Mouse (Mus musculus) intestine, embryonic 14.5 days (tissue): ENCODE data around the gene Plxdc2. TPM values are rescaled to one million over a fixed set of nuclear protein-coding genes. Genes with fewer than 3 reads are reported as not detected.

Experiments
- ATAC-seq: fragments of 200-750 bp; cut with Nextera tagmentation; replicated peaks from 2 replicates; pipeline ENCODE4 v1.8.0; 2017; ENCODE audit warnings: low read depth, moderate number of reproducible peaks, moderate TSS enrichment, moderate library complexity; ENCODE audit not compliant: low FRiP score, low TSS enrichment
- DNase-seq: peaks from one replicate; pipeline ENCODE4 v3.0.0-alpha.2; 2018; ENCODE audit warnings: low spot score
- H3K27ac ChIP-seq: fragments of 300-500 bp; sonication (generic); 2 replicates; pipeline ENCODE4 v1.5.1; 2014; ENCODE audit warnings: low read depth, mild to moderate bottlenecking, control low read depth
- H3K27me3 ChIP-seq: fragments of 300-500 bp; sonication (generic); replicated peaks from 2 replicates; pipeline ENCODE4 v1.6.1; 2014; ENCODE audit warnings: low read length, control low read depth; ENCODE audit not compliant: control insufficient read depth, insufficient read depth
- H3K36me3 ChIP-seq: fragments of 300-500 bp; sonication (generic); 2 replicates; pipeline ENCODE4 v1.6.1; 2014; ENCODE audit warnings: low read length, control low read depth; ENCODE audit not compliant: control insufficient read depth, insufficient read depth
- H3K4me1 ChIP-seq: fragments of 300-500 bp; sonication (generic); replicated peaks from 2 replicates; pipeline ENCODE4 v1.6.1; 2014; ENCODE audit warnings: low read length, control low read depth, mixed read lengths; ENCODE audit not compliant: control insufficient read depth, insufficient read depth
- H3K4me2 ChIP-seq: fragments of 300-500 bp; sonication (generic); 2 replicates; pipeline ENCODE4 v1.6.1; 2014; ENCODE audit warnings: low read length
- H3K4me3 ChIP-seq: fragments of 300-500 bp; sonication (generic); 2 replicates; pipeline ENCODE4 v1.5.1; 2014; ENCODE audit warnings: low read depth, low read length, control low read depth, mixed read lengths
- H3K9ac ChIP-seq: fragments of 300-500 bp; sonication (generic); 2 replicates; pipeline ENCODE4 v1.6.1; 2014; ENCODE audit warnings: mild to moderate bottlenecking, low read length
- H3K9me3 ChIP-seq: fragments of 300-500 bp; sonication (generic); 2 replicates; pipeline ENCODE4 v1.6.1; 2016; ENCODE audit warnings: low read length, control low read depth; ENCODE audit not compliant: control insufficient read depth
- WGBS: fragments of 180-500 bp; shearing (Covaris S2); extraction: QIAGEN DNeasy Blood & Tissue Kit; methylation state at CpG from one replicate; pipeline ENCODE4 v1.1.7; 2014; 5-methylcytosine and 5-hydroxymethylcytosine counted together
- polyA plus RNA-seq: library from polyadenylated mRNA; unstranded; fragments of >200 nt; fragmentation: Nextera tagmentation; extraction: Ambion mirVana; gene quantifications from 2 replicates; pipeline ENCODE4 v1.2.1, GENCODE M21; 2014

The Plxdc2 gene
- polyA plus RNA-seq, 1 experiment from 2014 or later: 19.9 TPM

DNA sequence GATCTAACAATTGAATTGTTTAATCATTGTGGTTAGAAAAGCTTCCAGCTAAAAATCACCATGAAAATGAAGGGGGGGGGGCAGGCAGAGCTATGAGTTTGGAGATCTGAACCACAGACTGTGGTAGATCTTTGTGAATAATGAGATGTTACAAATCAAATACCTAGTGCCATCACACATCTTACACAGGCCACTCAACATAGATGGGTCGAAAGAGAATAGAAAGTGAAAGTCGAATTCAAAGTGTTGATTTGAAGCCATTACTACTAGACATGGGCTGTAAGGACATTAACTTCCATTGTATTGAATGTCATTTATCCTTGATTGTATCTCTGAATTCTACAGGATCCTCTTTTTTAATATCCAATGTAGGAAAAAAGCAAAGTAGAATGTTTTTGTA lies 212.2 kb downstream of the Plxdc2 start:
- 96% methylated on average over 2 of the region's 2 CpGs for WGBS
- Histone ChIP-seq H3K4me3 (no peak overlapping the region), H3K27ac (no peak overlapping the region), H3K9ac (no peak overlapping the region), H3K4me1 (no peaks in the 10 kb centered on the region), H3K27me3 (no peaks in the 10 kb centered on the region), H3K4me2 (no peak overlapping the region), H3K36me3 (no peaks in the 10 kb centered on the region), H3K9me3 (no peaks in the 10 kb centered on the region)
- no peak for ATAC-seq
- DNase-seq: no peak

DNA sequence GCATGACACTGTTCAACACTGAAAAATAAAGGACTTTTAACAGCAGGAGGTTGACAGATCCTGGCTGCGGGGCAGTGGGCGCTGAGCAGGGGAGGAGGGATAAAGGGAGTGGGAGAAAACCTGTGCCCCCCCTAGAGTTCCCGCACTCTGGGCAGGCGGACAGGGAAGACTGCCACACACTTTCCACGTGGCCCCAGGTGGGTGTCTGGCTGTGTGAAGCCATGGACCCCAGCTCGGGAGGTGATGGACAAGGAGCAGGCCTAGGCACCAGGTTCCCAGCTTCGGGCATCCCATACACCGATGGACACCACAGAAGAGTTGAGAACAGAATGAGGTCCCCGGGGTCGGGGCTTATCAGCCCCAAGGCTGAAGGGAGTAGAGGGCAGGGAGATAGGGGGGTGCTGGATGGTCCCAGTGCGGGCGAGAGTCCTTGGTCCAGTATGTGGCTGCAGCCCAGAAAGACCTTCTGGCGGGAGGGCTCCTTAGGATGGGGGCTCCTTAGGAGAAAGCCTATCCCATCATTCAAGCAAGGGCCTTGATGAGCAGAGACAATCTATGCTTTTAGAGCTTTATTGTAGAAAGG lies 215.2 kb downstream of the Plxdc2 start:
- Histone ChIP-seq H3K9me3 (no peaks in the 10 kb centered on the region), H3K36me3 (no peaks in the 10 kb centered on the region), H3K27me3 (no peaks in the 10 kb centered on the region), H3K4me2 (no peak overlapping the region), H3K4me1 (no peaks in the 10 kb centered on the region), H3K9ac (no peak overlapping the region), H3K4me3 (no peak overlapping the region), H3K27ac (no peak overlapping the region)
- 85% methylated on average over 13 of the region's 13 CpGs for WGBS
- ATAC-seq (no peak), DNase-seq (no peak)

- H3K4me2 ChIP-seq: no peak overlapping the region
- no peaks in the 10 kb centered on the region for H3K4me1 ChIP-seq
- ATAC-seq (no peak), DNase-seq (no peak)
- H3K9ac ChIP-seq: no peak overlapping the region
- H3K4me3 ChIP-seq: no peak overlapping the region
- no peaks in the 10 kb centered on the region for H3K9me3 ChIP-seq
- H3K27ac ChIP-seq: no peak overlapping the region
- no peaks in the 10 kb centered on the region for H3K36me3 ChIP-seq
- H3K27me3 ChIP-seq: no peaks in the 10 kb centered on the region
Measured at GRCm38 (mm10) chr2:16576566-16576965, 220.5 kb downstream of the Plxdc2 start.

- Histone ChIP-seq H3K4me2 (no peak overlapping the region), H3K4me1 (no peaks in the 10 kb centered on the region), H3K4me3 (no peak overlapping the region), H3K9ac (no peak overlapping the region), H3K36me3 (no peaks in the 10 kb centered on the region), H3K27me3 (no peaks in the 10 kb centered on the region), H3K9me3 (no peaks in the 10 kb centered on the region), H3K27ac (no peak overlapping the region)
- 37% methylated on average over 1 of the region's 1 CpGs for WGBS
- ATAC-seq: no peak
- DNase-seq: no peak
Measured at GRCm38 (mm10) chr2:16578153-16578552, 222.0 kb downstream of the Plxdc2 start.

DNA sequence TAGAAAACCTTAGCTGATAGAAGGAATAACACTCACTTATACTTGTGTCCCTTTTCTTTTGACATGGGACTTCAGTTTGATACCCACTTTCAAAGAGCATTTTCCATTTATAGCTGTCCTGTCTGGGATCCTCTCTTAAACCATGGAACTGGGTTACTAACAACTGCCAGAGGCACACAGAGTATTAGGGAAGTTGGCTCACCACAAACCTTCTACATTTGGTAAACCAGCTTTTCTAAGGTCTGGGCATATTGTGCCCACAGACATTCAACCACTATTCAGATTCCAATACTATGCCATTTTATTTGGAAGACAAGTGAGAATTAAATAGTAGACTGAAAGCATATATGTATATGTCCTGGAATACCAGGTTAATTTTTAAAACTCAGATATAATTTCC lies 232.4 kb downstream of the Plxdc2 start:
- Histone ChIP-seq H3K9me3 (no peaks in the 10 kb centered on the region), H3K4me1 (no peaks in the 10 kb centered on the region), H3K27me3 (no peaks in the 10 kb centered on the region), H3K4me2 (no peak overlapping the region), H3K27ac (no peak overlapping the region), H3K36me3 (no peaks in the 10 kb centered on the region), H3K4me3 (no peak overlapping the region), H3K9ac (no peak overlapping the region)
- DNase-seq (no peak), ATAC-seq (no peak)

GRCm38 (mm10) chr2:16595451-16595850 lies 239.3 kb downstream of the Plxdc2 start:
- no peak for DNase-seq
- 29% methylated on average over 1 of the region's 1 CpGs for WGBS
- H3K4me2 ChIP-seq: no peak overlapping the region
- no peaks in the 10 kb centered on the region for H3K9me3 ChIP-seq
- no peaks in the 10 kb centered on the region for H3K4me1 ChIP-seq
- ATAC-seq: no peak
- no peak overlapping the region for H3K9ac ChIP-seq
- H3K27me3 ChIP-seq: no peaks in the 10 kb centered on the region
- H3K36me3 ChIP-seq: no peaks in the 10 kb centered on the region
- no peak overlapping the region for H3K27ac ChIP-seq
- no peak overlapping the region for H3K4me3 ChIP-seq

- WGBS: 56% methylated on average over 3 of the region's 3 CpGs
- no peak overlapping the region for H3K4me3 ChIP-seq
- no peak overlapping the region for H3K27ac ChIP-seq
- H3K36me3 ChIP-seq: no peaks in the 10 kb centered on the region
- no peak overlapping the region for H3K4me2 ChIP-seq
- no peaks in the 10 kb centered on the region for H3K27me3 ChIP-seq
- H3K9ac ChIP-seq: no peak overlapping the region
- ATAC-seq (no peak), DNase-seq (no peak)
- H3K9me3 ChIP-seq: no peaks in the 10 kb centered on the region
- no peaks in the 10 kb centered on the region for H3K4me1 ChIP-seq
Measured at GRCm38 (mm10) chr2:16598231-16598630, 242.1 kb downstream of the Plxdc2 start.

DNA sequence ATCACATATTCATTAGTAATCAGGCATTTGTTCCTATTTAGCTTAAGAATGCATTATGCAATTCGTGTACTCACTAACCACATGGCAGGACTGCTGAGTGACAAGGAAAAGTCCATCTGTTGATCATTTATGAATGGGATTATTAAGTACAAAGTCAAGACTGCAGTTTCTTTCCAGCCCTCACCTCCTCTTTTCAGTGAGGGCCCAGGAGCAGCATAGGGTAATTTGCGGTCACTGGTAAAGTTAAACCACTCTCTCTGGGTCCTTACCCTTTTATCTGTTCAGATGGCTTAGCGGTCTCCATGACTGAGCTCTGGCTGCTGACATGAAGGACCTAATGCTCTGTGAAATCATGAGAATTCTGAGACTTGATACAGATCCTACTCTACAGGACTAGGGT lies 248.2 kb downstream of the Plxdc2 start:
- ATAC-seq (no peak), DNase-seq (no peak)
- Histone ChIP-seq H3K4me2 (no peak overlapping the region), H3K9ac (no peak overlapping the region), H3K36me3 (no peaks in the 10 kb centered on the region), H3K27me3 (no peaks in the 10 kb centered on the region), H3K27ac (no peak overlapping the region), H3K4me1 (peaks cover 14% of the 10 kb centered on the region; the same call in 1 of the 2 replicates), H3K9me3 (no peaks in the 10 kb centered on the region), H3K4me3 (no peak overlapping the region)
- WGBS: 90% methylated on average over 3 of the region's 3 CpGs

DNA sequence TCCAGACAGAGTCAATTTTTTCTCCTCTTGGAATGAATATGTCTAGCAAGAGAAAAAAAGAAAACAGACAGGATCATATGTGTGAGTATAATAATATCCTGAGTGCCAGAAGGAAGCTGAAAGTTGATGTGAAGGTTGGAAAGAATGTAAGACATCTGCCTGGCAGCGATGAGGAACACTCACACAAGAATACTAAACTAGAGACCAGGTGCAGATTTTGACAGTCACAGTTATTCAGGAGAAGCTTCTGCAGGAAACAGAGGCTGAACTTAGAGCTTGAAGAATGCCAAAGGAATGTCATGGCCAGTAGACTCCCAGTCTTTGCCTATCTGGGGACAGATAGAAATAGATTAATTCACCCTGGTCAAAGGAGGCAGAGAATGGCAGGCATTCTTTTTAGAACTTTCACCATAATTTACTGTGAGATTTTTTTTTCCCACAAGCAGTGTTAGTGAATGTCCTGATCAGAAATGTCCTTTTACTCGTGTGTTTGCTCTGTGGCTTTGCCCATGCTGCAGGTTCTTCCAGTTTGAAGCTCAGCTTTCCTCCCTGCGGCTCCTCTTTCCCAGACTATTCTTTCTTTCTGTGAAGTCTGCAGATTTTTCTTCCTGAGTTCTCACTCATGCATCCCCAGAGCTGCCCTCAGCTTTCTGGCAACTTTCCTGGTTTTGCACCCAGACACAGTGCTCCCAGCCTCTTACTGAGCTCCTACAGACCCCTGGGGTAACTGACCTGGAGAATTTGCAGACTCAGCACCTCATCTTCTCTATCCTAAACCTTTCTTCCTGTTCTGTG lies 251.9 kb downstream of the Plxdc2 start:
- Histone ChIP-seq H3K9ac (no peak overlapping the region), H3K4me1 (peaks cover 14% of the 10 kb centered on the region; the same call in 1 of the 2 replicates), H3K9me3 (no peaks in the 10 kb centered on the region), H3K27me3 (no peaks in the 10 kb centered on the region), H3K36me3 (no peaks in the 10 kb centered on the region), H3K4me3 (no peak overlapping the region), H3K4me2 (no peak overlapping the region), H3K27ac (peak overlapping the region; percentile 51; the same call in 1 of the 2 replicates)
- ATAC-seq: no peak
- DNase-seq: no peak
- WGBS: 33% methylated on average over 3 of the region's 3 CpGs
